Mouse (Mus musculus): ENCODE data around the gene Alkbh1.

The Alkbh1 gene

GRCm38 (mm10) chr12:87419974-87420485, 23.8 kb downstream of the Alkbh1 start:
- no peak for DNase-seq (ENCODE audit: low read depth in 1 of 2, low spot score in 2 of 2)

GRCm38 (mm10) chr12:87418921-87419320, 24.9 kb downstream of the Alkbh1 start:
- DNase-seq (ENCODE audit: low read depth in 1 of 2, low spot score in 2 of 2), result no peak

- DNase-seq (ENCODE audit: low read depth in 1 of 2, low spot score in 2 of 2), result no peak
Measured at GRCm38 (mm10) chr12:87416690-87417089, 27.1 kb downstream of the Alkbh1 start.

GRCm38 (mm10) chr12:87415358-87415757, 28.5 kb downstream of the Alkbh1 start:
- DNase-seq (ENCODE audit: low read depth in 1 of 2, low spot score in 2 of 2), result no peak

GRCm38 (mm10) chr12:87413179-87413790, 30.5 kb downstream of the Alkbh1 start:
- DNase-seq (ENCODE audit: low read depth in 1 of 2, low spot score in 2 of 2), result peak; percentile 22 to 41

GRCm38 (mm10) chr12:87410999-87411398, 32.8 kb downstream of the Alkbh1 start:
- no peak for DNase-seq (ENCODE audit: low read depth in 1 of 2, low spot score in 2 of 2)

GRCm38 (mm10) chr12:87409123-87409522, 34.7 kb downstream of the Alkbh1 start:
- DNase-seq (ENCODE audit: low read depth in 1 of 2, low spot score in 2 of 2), result no peak

- no peak for DNase-seq (ENCODE audit: low read depth in 1 of 2, low spot score in 2 of 2)
Measured at GRCm38 (mm10) chr12:87407869-87408605, 35.8 kb downstream of the Alkbh1 start.

- no peak for DNase-seq (ENCODE audit: low read depth in 1 of 2, low spot score in 2 of 2)
Measured at GRCm38 (mm10) chr12:87405721-87406120, 38.1 kb downstream of the Alkbh1 start.

GRCm38 (mm10) chr12:87405165-87405564, 38.7 kb downstream of the Alkbh1 start:
- no peak for DNase-seq (ENCODE audit: low read depth in 1 of 2, low spot score in 2 of 2)

GRCm38 (mm10) chr12:87401883-87402282, 41.9 kb downstream of the Alkbh1 start:
- no peak for DNase-seq (ENCODE audit: low read depth in 1 of 2, low spot score in 2 of 2)

GRCm38 (mm10) chr12:87399119-87399819, 44.5 kb downstream of the Alkbh1 start:
- DNase-seq (ENCODE audit: low read depth in 1 of 2, low spot score in 2 of 2), result no peak

- no peak for DNase-seq (ENCODE audit: low read depth in 1 of 2, low spot score in 2 of 2)
Measured at GRCm38 (mm10) chr12:87397811-87398417, 45.9 kb downstream of the Alkbh1 start.

GRCm38 (mm10) chr12:87397126-87397525, 46.7 kb downstream of the Alkbh1 start:
- no peak for DNase-seq (ENCODE audit: low read depth in 1 of 2, low spot score in 2 of 2)

GRCm38 (mm10) chr12:87394316-87394715, 49.5 kb downstream of the Alkbh1 start:
- no peak for DNase-seq (ENCODE audit: low read depth in 1 of 2, low spot score in 2 of 2)

- no peak for DNase-seq (ENCODE audit: low read depth in 1 of 2, low spot score in 2 of 2)
Measured at GRCm38 (mm10) chr12:87393447-87394145, 50.2 kb downstream of the Alkbh1 start.

GRCm38 (mm10) chr12:87391355-87391754, 52.5 kb downstream of the Alkbh1 start:
- DNase-seq (ENCODE audit: low read depth in 1 of 2, low spot score in 2 of 2), result no peak

- DNase-seq (ENCODE audit: low read depth in 1 of 2, low spot score in 2 of 2), result no peak
Measured at GRCm38 (mm10) chr12:87389231-87389630, 54.6 kb downstream of the Alkbh1 start.

- DNase-seq (ENCODE audit: low read depth in 1 of 2, low spot score in 2 of 2), result peak; percentile 99
Measured at GRCm38 (mm10) chr12:87388122-87388774, 55.6 kb downstream of the Alkbh1 start, which contains the start of gene Sptlc2. Sptlc2 (minus strand) TSS chr12:87388355.
